Mouse (Mus musculus) CH12F3 (cell line): ENCODE data around the gene Rfc5.

Experiments used
- in situ Hi-C: fragments of 300-500 bp; cut with MboI; formaldehyde crosslinking; loops from 2 replicates; pipeline ENCODE4 v1.14.3; 2020; ENCODE audit warnings: low sequenced_read_pairs

Gene Rfc5

GRCm38 (mm10) chr5:117376331-117376761 is 12.5 kb downstream of the Rfc5 start:
- in situ Hi-C loops, result no loop called here

- in situ Hi-C loops, result no loop called here
Measured at GRCm38 (mm10) chr5:117374372-117375049, 14.3 kb downstream of the Rfc5 start.

- in situ Hi-C loops, result no loop called here
Measured at GRCm38 (mm10) chr5:117373418-117373817, 15.4 kb downstream of the Rfc5 start.

GRCm38 (mm10) chr5:117370592-117370991 is 18.3 kb downstream of the Rfc5 start:
- in situ Hi-C loops, result no loop called here

GRCm38 (mm10) chr5:117367206-117367605 is 21.6 kb downstream of the Rfc5 start:
- in situ Hi-C loops, result no loop called here

- in situ Hi-C loops, result no loop called here
Measured at GRCm38 (mm10) chr5:117365904-117366561, 22.8 kb downstream of the Rfc5 start.

- in situ Hi-C loops, result no loop called here
Measured at GRCm38 (mm10) chr5:117364821-117365220, 24.0 kb downstream of the Rfc5 start.

GRCm38 (mm10) chr5:117363066-117363782 is 25.6 kb downstream of the Rfc5 start:
- in situ Hi-C loops, result no loop called here

- in situ Hi-C loops, result no loop called here
Measured at GRCm38 (mm10) chr5:117361590-117361989, 27.3 kb downstream of the Rfc5 start.

- in situ Hi-C loops, result no loop called here
Measured at GRCm38 (mm10) chr5:117360631-117361541, 28.0 kb downstream of the Rfc5 start.

GRCm38 (mm10) chr5:117360228-117360515 is 28.7 kb downstream of the Rfc5 start:
- in situ Hi-C loops, result no loop called here

GRCm38 (mm10) chr5:117359497-117360227 is 29.2 kb downstream of the Rfc5 start:
- in situ Hi-C loops, result no loop called here

GRCm38 (mm10) chr5:117358725-117359124 is 30.1 kb downstream of the Rfc5 start:
- in situ Hi-C loops, result no loop called here

- in situ Hi-C loops, result no loop called here
Measured at GRCm38 (mm10) chr5:117358248-117358630, 30.6 kb downstream of the Rfc5 start.

GRCm38 (mm10) chr5:117357478-117358247 is 31.2 kb downstream of the Rfc5 start:
- in situ Hi-C loops, result no loop called here

- in situ Hi-C loops, result no loop called here
Measured at GRCm38 (mm10) chr5:117357129-117357477, 31.7 kb downstream of the Rfc5 start, which contains the start of gene Wsb2. Gene Wsb2, plus strand, starts transcription at chr5:117357304.

- in situ Hi-C loops, result no loop called here
Measured at GRCm38 (mm10) chr5:117356365-117357128, 32.3 kb downstream of the Rfc5 start.

GRCm38 (mm10) chr5:117355648-117356303 is 33.1 kb downstream of the Rfc5 start:
- in situ Hi-C loops, result no loop called here
